Mouse (Mus musculus) 3T3-L1 (cell line): ENCODE data around the gene Il20ra.
A peak's percentile ranks its signal among the peaks of the same experiment; 100 is the strongest.
"Not testable (repeated sequence)": the region's sequence is repeated elsewhere in the genome, so short reads cannot be mapped to it uniquely, and the experiment has no call there.

Experiments
- DNase-seq: peaks from one replicate; pipeline ENCODE4 v3.0.0-alpha.2; 2015; ENCODE audit warnings: low read depth, low spot score

Il20ra gene

GRCm38 (mm10) chr10:19712421-19712836 lies at the start of gene Il20ra:
Gene Il20ra (plus strand): TSS chr10:19712570.
- DNase-seq = peak; percentile 25

DNA sequence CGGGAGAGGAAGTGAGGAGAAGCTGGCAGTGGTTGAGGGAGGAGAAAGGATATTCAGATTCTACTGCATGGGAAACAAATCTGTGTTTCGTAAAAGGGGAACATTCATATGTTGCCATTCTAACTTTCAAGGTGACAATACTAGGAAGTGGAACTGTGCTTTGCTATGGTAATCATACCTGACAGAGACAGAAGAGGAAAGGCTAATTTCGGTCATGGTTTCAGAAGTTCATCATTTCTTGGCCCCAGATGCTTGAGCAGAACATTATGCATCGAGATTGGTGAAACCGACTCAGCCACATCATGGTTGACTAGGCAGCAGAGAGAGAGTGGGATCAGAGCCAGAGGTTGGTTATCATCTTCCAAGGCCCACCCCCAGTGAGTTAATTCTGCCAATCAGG lies 43.4 kb upstream of the Il20ra start:
- no peak for DNase-seq

DNA sequence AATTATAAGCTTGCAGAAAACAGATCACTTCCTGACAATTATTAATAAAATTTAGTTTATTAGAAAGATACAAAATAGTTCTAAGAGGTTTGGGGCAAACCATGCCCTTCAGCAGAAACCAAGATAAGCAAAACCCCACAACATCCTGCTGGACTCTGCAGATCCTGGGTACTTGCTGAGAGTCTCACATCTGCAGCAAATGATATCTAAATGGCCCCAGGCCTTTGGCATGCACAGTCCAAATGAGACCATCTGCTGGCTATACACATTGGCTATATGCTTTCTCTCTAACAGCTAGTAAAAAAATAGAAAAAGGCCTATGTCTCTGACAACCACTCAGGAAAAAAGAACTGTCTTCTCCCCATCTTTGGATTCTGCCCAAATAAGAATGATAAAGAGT lies 40.4 kb upstream of the Il20ra start:
- DNase-seq = no peak

DNA sequence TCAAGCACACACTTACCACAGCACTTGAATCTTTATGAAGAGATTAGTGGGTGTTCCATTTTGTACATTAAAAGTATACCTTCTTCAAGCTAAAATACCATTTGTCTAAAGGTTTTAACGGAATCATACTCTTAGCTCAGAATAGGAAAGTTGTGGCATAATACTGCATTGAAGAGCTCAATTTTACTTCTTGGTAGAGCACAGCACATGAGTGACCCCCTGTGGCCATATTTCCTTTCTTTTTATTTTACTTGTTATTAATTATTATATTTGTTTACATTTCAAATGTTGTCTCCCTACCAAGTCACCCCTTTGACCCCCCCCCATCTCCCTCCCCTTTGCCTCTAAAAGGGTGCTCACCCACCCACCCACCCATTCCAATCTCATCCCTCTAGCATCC lies 39.2 kb upstream of the Il20ra start:
- peak; percentile 14 for DNase-seq

- no peak for DNase-seq
These were observed 24.7 kb upstream of the Il20ra start for GRCm38 (mm10) chr10:19687686-19688085.

- DNase-seq = no peak
These were observed 21.1 kb upstream of the Il20ra start for GRCm38 (mm10) chr10:19691287-19691686.

GRCm38 (mm10) chr10:19691771-19692170 lies 20.6 kb upstream of the Il20ra start:
- no peak for DNase-seq

DNA sequence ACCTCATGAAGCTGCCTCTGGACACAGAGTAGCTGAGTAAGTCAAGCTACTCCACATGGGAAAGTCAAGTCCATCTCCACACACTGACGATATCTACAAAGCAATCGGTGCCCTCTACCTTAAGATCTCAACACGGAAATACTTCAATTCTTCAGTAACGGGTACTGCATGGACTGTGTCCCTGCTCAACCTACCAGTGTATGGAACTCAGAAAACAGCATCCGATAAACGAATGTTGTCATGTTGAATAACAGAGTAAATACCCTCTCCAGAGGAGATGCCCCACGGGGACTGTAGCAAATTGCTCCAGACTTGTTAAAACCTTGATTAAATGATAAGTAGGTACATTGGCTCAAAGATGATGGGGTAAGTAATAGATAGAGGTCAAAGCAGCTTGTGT lies 20.0 kb upstream of the Il20ra start:
- no peak for DNase-seq

DNA sequence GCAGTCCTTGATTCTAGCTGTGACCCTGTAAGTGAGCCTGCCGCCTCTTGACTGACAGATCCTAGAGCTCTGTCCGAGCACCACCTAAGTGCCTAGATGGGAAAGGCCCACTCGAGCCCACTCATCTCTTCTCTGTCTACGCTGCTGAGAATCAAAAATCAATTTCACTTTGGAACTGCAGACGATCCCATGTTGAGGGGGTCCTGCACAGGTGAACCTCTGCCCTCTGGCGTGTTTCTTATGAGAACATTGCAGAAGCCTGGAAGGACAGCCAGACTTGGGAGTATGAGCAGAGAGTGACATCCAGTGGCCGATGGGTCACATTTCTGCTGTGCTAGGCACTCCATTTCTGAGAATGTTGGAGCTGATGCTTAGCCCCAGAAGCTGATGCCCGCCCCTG lies 19.4 kb upstream of the Il20ra start:
- peak; percentile 50 for DNase-seq

GRCm38 (mm10) chr10:19693629-19694028 lies 18.7 kb upstream of the Il20ra start:
- peak; percentile 56 for DNase-seq

DNA sequence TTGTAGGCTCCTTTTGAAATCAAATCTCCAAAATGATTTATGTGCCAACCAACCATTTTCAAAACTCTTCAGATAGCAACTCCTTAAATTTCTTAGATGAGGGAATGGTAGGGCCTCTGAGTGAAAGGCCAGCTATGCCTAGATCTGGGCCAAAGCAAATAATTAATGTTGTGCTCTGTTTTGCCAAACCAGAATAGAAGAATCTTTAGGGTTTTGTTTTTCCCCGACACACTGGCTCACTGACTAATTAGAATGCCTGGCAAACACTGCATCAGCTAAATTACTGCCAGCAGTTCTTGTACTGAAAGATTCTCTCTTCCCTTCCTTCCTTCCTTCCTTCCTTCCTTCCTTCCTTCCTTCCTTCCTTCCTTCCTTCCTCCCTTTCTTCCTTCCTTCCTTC lies 13.0 kb upstream of the Il20ra start:
- no peak for DNase-seq

- DNase-seq = no peak
These were observed 7.9 kb upstream of the Il20ra start for GRCm38 (mm10) chr10:19704445-19704844.

GRCm38 (mm10) chr10:19707768-19708167 lies 4.6 kb upstream of the Il20ra start:
- no peak for DNase-seq

DNA sequence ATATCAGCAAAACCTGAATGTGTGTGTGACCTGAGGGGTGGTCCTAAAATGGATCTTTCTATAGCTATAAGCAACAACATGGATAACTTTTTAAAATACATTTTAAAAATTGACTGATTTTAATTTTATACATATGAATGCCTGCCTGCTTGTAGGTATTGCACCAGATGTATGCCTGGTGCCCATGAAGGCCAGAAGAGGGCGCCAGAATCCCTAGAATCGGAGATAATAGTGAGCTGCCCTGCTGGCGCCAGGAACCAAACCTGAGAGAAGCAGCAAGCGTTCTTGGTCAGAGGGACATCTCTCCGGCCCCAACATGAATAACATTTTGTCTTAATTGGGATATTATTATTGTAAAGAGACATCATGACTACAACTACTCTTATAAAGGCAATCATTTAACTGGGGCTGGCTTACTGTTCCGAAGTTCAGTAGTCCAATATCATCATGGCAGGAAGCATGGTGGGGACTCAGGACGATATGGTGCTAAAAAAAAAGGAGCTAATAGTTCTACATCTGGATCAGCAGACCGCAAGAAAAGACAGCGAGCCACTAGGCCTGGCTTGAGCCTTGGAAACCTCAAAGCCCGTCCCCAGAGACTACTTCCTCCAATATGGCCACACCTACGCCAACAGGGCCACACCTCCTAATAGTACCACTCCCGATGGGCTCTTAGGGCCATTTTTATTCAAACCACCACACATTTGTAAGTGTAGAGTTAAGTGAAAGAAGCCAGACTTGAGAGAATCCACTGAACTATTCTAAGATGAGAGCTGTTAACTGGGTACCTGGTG lies 3.9 kb upstream of the Il20ra start:
- DNase-seq = peak; percentile 63

DNA sequence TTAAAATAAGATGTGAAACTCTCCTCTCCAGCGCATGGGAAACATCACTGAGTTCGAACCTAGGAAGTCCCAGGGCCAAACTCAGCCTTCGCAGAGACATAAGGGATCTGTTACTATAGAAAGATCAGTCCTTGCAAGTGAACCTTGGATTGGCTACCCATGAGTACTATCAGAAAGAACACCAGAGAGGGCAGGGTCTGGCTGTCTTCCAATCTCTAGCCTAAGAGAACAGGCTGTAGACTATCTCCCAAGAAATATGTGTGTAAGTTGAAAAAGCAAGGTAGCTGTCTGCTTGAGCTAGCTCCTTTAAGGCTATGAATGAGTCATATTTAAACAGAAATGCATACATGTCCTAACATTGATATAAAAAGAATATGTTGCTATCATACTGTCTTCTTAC lies 1.4 kb upstream of the Il20ra start:
- DNase-seq = no peak

GRCm38 (mm10) chr10:19711551-19712171 lies 709 bp upstream of the Il20ra start:
- DNase-seq = peak; percentile 7

- no peak for DNase-seq
These were observed 6.3 kb downstream of the Il20ra start for GRCm38 (mm10) chr10:19718627-19719026.

- no peak for DNase-seq
These were observed 9.9 kb downstream of the Il20ra start for GRCm38 (mm10) chr10:19722320-19722719.

DNA sequence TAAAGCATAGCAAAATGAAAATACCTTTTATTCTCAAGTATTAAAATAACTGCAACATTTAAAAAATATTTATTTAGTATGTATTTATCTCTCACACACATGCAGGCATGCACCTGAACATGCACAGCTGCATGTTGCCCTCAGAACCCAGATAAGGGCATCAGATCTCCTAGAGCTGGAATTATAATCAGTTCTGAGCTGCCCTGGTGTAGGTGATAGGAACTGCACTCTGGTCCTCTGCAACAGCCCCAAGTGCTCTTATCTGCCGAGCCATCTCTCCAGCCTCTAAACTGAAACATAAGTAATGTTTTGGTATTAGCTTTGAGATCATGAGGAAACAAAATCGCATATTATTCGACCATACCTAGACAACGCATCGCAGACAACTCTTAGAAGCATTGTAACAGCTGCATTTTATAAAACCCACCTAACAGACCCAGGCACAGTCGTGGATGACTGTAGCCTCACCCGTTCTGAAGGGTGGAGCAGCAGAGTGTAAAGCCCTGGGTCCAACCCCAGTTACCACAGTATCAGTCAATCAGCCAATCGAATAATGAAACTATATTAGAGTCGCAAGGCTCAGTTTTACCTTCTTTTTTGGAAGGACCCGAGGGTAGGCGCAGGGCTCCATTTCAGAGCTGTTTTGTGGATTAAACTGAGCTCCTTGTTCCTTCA lies 11.9 kb downstream of the Il20ra start:
- no peak for DNase-seq

- DNase-seq = not testable (repeated sequence)
These were observed 26.1 kb downstream of the Il20ra start for GRCm38 (mm10) chr10:19738442-19738841.

- DNase-seq = no peak
These were observed 33.3 kb downstream of the Il20ra start for GRCm38 (mm10) chr10:19745662-19746061.

DNA sequence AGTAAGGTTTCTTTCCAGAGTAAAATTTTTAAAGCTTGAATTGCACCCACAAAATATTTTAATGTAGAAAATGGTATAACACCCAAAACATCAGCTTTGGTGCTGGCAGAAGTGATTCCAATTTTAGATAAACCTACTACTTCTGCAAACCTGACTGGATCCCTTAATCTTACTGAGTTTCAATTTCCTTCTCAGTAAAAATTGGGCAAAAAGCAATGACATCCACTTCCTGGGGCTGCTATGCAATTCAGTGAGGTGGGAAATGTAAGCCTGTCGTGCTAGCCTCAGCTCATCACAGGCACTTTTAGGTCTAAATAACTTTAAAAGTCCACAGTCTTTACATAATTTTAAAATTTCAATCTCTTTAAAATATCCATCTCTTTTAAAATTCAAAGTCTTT lies 33.8 kb downstream of the Il20ra start:
- no peak for DNase-seq

DNA sequence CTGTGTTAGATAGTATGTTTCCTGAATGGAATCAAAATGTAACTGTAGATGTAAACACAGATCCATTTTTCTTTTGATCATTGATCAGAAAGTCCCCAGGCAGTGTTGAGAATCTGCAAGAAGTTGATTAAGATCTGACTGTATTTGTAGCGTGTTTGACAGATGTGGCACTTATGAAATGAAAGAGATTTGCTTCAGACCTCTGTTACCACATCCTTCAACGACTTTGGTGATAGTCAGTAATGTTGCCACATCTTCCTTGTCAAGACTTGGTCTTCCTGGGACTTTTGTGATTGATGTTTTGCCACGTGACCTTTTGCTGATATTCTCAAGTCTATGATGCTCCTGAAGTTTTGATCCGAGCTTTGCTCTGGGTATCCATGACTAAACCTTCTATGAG lies 35.3 kb downstream of the Il20ra start:
- DNase-seq = no peak
